Mouse (Mus musculus) hindbrain, embryonic 13.5 days (tissue): ENCODE measurements around the gene Fnip2. TPM values are rescaled to one million over a fixed set of nuclear protein-coding genes. Genes with fewer than 3 reads are reported as not detected.

Experiments
- ATAC-seq: fragments of 200-750 bp; cut with Nextera tagmentation; 2 replicates; pipeline ENCODE4 v1.8.0; 2017; ENCODE audit warnings: moderate TSS enrichment; ENCODE audit not compliant: low FRiP score
- H3K27ac ChIP-seq: fragments of 300-500 bp; sonication (generic); 2 replicates; pipeline ENCODE4 v1.5.1; 2015; ENCODE audit warnings: inconsistent platforms, mild to moderate bottlenecking, moderate library complexity
- H3K27me3 ChIP-seq: fragments of 300-500 bp; sonication (generic); 2 replicates; pipeline ENCODE4 v1.6.1; 2015; ENCODE audit warnings: mild to moderate bottlenecking, inconsistent platforms
- H3K36me3 ChIP-seq: fragments of 300-500 bp; sonication (generic); 2 replicates; pipeline ENCODE4 v1.6.1; 2015; ENCODE audit warnings: mild to moderate bottlenecking, inconsistent platforms
- H3K4me1 ChIP-seq: fragments of 300-500 bp; sonication (generic); replicated peaks from 2 replicates; pipeline ENCODE4 v1.6.1; 2015; ENCODE audit warnings: inconsistent platforms
- H3K4me2 ChIP-seq: fragments of 300-500 bp; sonication (generic); 2 replicates; pipeline ENCODE4 v1.6.1; 2015; ENCODE audit warnings: inconsistent platforms, mild to moderate bottlenecking, moderate library complexity
- H3K4me3 ChIP-seq: fragments of 300-500 bp; sonication (generic); 2 replicates; pipeline ENCODE4 v1.5.1; 2015; ENCODE audit warnings: mild to moderate bottlenecking, inconsistent platforms
- H3K9ac ChIP-seq: fragments of 300-500 bp; sonication (generic); 2 replicates; pipeline ENCODE4 v1.6.1; 2015; ENCODE audit warnings: mild to moderate bottlenecking, inconsistent platforms
- H3K9me3 ChIP-seq: fragments of 300-500 bp; sonication (generic); 2 replicates; pipeline ENCODE4 v1.6.1; 2016; ENCODE audit warnings: inconsistent platforms
- WGBS: fragments of 180-500 bp; shearing (Covaris S2); methylation state at CpG from one replicate; pipeline ENCODE4 v1.1.7; 2015; 5-methylcytosine and 5-hydroxymethylcytosine counted together
- polyA plus RNA-seq: library from polyadenylated mRNA; unstranded; fragments of >200 nt; fragmentation: Nextera tagmentation; extraction: Ambion mirVana; gene quantifications from 2 replicates; pipeline ENCODE4 v1.2.1, GENCODE M21; 2015

Gene Fnip2
- polyA plus RNA-seq, 1 experiment from 2014 or later = 4.7 TPM

- Histone ChIP-seq H3K4me2 (no peak overlapping the region), H3K4me1 (peaks cover 27% of the 10 kb centered on the region)
- 91% methylated on average over 4 of the region's 4 CpGs for WGBS
Measured at GRCm38 (mm10) chr3:79516958-79517357, 50.6 kb downstream of the Fnip2 start.

DNA sequence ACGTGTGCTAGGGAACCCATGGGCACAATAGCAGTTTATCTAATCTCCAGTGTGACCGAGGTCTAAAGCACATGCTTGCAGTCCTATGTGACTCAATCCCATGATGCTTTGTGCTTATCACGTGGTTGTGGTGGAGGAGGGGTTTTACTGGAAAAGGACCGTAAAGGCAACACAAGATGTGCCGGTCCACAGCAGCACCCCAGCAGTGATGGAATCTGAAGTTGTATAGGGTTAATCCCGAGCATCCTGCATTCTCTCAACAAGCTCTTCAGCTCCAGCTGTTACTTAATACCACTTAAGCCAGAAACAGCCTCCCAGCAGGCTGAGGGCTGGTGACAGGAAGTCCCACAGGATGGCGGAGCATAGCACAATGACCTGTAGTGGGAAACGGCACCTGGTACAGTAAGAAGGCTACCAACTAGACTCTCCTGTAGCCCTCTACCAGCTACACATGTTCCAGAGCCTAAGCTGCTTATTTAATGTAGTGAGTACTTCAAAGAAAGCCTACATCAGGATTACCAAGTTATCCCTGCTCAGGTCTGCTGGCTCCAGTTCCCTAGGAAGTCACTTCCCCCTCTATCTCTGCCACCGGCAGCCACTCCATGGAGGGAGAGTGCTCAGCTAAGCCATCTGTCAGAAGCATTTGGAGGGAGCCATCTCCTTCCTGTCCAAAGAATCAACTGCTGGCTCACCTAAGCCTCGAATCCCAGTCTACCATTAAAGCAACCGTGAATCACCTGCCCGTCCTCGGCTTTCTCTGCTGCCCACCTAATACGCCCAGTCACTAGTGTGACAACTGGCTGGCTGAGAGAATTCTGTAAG is 51.3 kb downstream of the Fnip2 start:
- H3K9ac ChIP-seq = no peak overlapping the region
- no peak for ATAC-seq
- H3K4me2 ChIP-seq = no peak overlapping the region
- H3K4me3 ChIP-seq = no peak overlapping the region
- no peaks in the 10 kb centered on the region for H3K27me3 ChIP-seq
- 0 out of 2 replicates have a peak overlapping the region, but pooled peaks have one; percentile 30 for H3K27ac ChIP-seq
- peaks cover 27% of the 10 kb centered on the region for H3K4me1 ChIP-seq
- H3K9me3 ChIP-seq = no peaks in the 10 kb centered on the region
- H3K36me3 ChIP-seq = peaks cover 10% of the 10 kb centered on the region
- 83% methylated on average over 14 of the region's 14 CpGs for WGBS

More at GRCm38 (mm10) chr3:79516958-79517357, 50.6 kb downstream of the Fnip2 start:
- H3K36me3 ChIP-seq = peaks cover 10% of the 10 kb centered on the region
- H3K4me3 ChIP-seq = no peak overlapping the region
- H3K9me3 ChIP-seq = no peaks in the 10 kb centered on the region
- H3K27me3 ChIP-seq = no peaks in the 10 kb centered on the region
- no peak overlapping the region for H3K9ac ChIP-seq
- no peak overlapping the region for H3K27ac ChIP-seq
- ATAC-seq = no peak

DNA sequence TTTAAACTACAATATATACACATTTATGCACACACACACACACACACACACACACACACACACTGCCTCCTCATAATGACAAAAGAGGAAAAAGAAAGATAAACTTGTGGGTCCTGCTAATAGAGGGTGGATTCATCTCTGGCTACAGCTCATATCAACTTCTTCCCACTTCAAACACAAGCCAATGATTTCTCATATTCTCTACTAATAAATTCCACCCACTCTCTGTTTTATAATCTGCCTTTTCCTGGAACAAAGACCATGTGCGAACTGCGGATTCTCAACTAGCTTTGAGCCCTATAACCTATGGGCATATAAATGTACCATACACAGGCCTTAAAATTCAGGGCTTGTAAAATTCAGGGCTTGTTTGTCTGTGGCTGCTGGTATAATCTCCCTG is 53.3 kb downstream of the Fnip2 start:
- peaks cover 16% of the 10 kb centered on the region for H3K4me1 ChIP-seq
- H3K27me3 ChIP-seq = no peaks in the 10 kb centered on the region
- H3K9ac ChIP-seq = no peak overlapping the region
- H3K36me3 ChIP-seq = peaks cover 10% of the 10 kb centered on the region
- 94% methylated on average over 2 of the region's 2 CpGs for WGBS
- H3K9me3 ChIP-seq = no peaks in the 10 kb centered on the region
- H3K4me2 ChIP-seq = no peak overlapping the region
- H3K27ac ChIP-seq = no peak overlapping the region
- ATAC-seq = no peak
- no peak overlapping the region for H3K4me3 ChIP-seq

- H3K27me3 ChIP-seq = no peaks in the 10 kb centered on the region
- no peak overlapping the region for H3K4me3 ChIP-seq
- H3K4me2 ChIP-seq = no peak overlapping the region
- no peak overlapping the region for H3K9ac ChIP-seq
- H3K9me3 ChIP-seq = no peaks in the 10 kb centered on the region
- no peak for ATAC-seq
- no peak overlapping the region for H3K27ac ChIP-seq
- WGBS = 74% methylated on average over 2 of the region's 2 CpGs
- H3K36me3 ChIP-seq = peaks cover 46% of the 10 kb centered on the region
- H3K4me1 ChIP-seq = no peaks in the 10 kb centered on the region
Measured at GRCm38 (mm10) chr3:79501166-79501728, 66.3 kb downstream of the Fnip2 start.

GRCm38 (mm10) chr3:79500279-79500678 is 67.3 kb downstream of the Fnip2 start:
- H3K4me2 ChIP-seq = no peak overlapping the region
- ATAC-seq = no peak
- H3K27ac ChIP-seq = no peak overlapping the region
- H3K9me3 ChIP-seq = no peaks in the 10 kb centered on the region
- H3K36me3 ChIP-seq = peaks cover 44% of the 10 kb centered on the region
- H3K9ac ChIP-seq = no peak overlapping the region
- H3K27me3 ChIP-seq = no peaks in the 10 kb centered on the region
- WGBS = 36% methylated on average over 10 of the region's 10 CpGs
- no peaks in the 10 kb centered on the region for H3K4me1 ChIP-seq
- no peak overlapping the region for H3K4me3 ChIP-seq

DNA sequence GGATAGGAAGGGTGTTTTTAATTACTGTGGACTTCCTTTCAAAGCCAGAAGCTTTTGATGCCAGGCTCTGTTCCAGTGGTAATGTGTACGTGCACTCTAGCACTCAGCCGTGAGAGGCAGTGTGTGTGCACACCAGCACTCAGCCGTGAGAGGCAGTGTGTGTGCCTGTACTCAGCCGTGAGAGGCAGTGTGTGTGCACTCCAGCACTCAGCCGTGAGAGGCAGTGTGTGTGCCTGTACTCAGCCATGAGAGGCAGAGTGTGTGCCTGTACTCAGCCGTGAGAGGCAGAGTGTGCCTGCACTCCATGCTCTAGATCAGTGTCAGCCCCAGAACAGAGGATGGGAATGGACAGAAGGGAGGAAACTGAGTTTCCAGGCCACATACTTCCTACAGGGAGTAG is 70.9 kb downstream of the Fnip2 start:
- WGBS = 88% methylated on average over 6 of the region's 6 CpGs
- Histone ChIP-seq H3K4me2 (no peak overlapping the region), H3K4me1 (no peaks in the 10 kb centered on the region), H3K9me3 (no peaks in the 10 kb centered on the region), H3K9ac (no peak overlapping the region), H3K4me3 (no peak overlapping the region), H3K36me3 (peaks cover 69% of the 10 kb centered on the region), H3K27ac (no peak overlapping the region), H3K27me3 (no peaks in the 10 kb centered on the region)
- ATAC-seq = no peak

DNA sequence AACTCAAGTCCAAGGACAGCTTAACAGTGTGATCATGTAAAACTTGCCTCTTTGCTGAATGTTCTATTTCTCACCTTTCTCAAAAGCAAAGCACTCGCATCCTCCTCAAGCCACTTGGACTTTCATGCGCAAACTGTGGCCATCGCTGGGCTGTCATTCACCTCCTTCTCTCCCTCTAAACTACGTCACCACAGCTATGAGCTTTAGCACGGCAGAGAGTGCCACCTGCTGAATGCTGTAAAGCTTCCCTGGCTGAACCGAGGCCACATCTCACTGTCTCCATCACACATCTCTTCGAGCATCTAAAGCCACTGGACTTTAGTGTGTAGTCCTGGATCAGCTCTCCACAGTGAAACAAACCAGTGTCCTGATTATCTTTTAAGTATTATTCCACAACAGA is 72.4 kb downstream of the Fnip2 start:
- H3K27ac ChIP-seq = no peak overlapping the region
- H3K9me3 ChIP-seq = no peaks in the 10 kb centered on the region
- 83% methylated on average over 7 of the region's 7 CpGs for WGBS
- no peak overlapping the region for H3K9ac ChIP-seq
- H3K4me3 ChIP-seq = no peak overlapping the region
- H3K4me2 ChIP-seq = no peak overlapping the region
- H3K4me1 ChIP-seq = no peaks in the 10 kb centered on the region
- ATAC-seq = no peak
- no peaks in the 10 kb centered on the region for H3K27me3 ChIP-seq
- H3K36me3 ChIP-seq = peaks cover 65% of the 10 kb centered on the region

DNA sequence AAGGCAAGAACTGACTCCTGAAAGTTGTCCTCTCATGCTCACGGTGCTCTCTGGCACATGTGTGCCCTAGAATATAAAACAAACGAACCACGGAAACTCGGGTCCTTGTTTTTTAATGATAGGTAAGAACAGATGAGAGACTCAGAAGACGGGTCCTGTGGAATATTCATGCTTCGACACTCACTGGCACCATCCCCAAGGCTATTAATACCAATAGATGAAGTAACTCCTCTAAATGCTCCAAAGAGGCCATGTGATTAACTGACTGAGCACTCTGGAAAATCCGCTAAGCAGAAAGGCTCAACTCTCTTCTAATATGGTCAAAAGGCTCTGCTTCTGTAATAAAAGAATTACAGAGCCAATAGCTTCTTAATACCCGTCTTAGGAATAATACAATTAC is 73.6 kb downstream of the Fnip2 start:
- no peaks in the 10 kb centered on the region for H3K4me1 ChIP-seq

GRCm38 (mm10) chr3:79493064-79493463 is 74.5 kb downstream of the Fnip2 start:
- H3K4me3 ChIP-seq = no peak overlapping the region
- no peaks in the 10 kb centered on the region for H3K27me3 ChIP-seq

More for the DNA sequence above, 73.6 kb downstream of the Fnip2 start:
- H3K27me3 ChIP-seq = no peaks in the 10 kb centered on the region
- H3K4me2 ChIP-seq = no peak overlapping the region
- ATAC-seq = no peak
- H3K36me3 ChIP-seq = peaks cover 58% of the 10 kb centered on the region
- no peak overlapping the region for H3K27ac ChIP-seq
- H3K9me3 ChIP-seq = no peaks in the 10 kb centered on the region
- WGBS = 88% methylated on average over 8 of the region's 8 CpGs
- no peak overlapping the region for H3K4me3 ChIP-seq
- no peak overlapping the region for H3K9ac ChIP-seq

GRCm38 (mm10) chr3:79491614-79492013 is 76.0 kb downstream of the Fnip2 start:
- no peaks in the 10 kb centered on the region for H3K27me3 ChIP-seq
- H3K9ac ChIP-seq = no peak overlapping the region
- no peaks in the 10 kb centered on the region for H3K9me3 ChIP-seq
- WGBS = 80% methylated on average over 3 of the region's 3 CpGs
- H3K27ac ChIP-seq = no peak overlapping the region
- peaks cover 69% of the 10 kb centered on the region for H3K36me3 ChIP-seq
- H3K4me3 ChIP-seq = no peak overlapping the region
- H3K4me2 ChIP-seq = no peak overlapping the region
- no peaks in the 10 kb centered on the region for H3K4me1 ChIP-seq
- no peak for ATAC-seq

More at GRCm38 (mm10) chr3:79493064-79493463, 74.5 kb downstream of the Fnip2 start:
- no peaks in the 10 kb centered on the region for H3K9me3 ChIP-seq
- H3K4me1 ChIP-seq = no peaks in the 10 kb centered on the region
- peaks cover 62% of the 10 kb centered on the region for H3K36me3 ChIP-seq
- no peak overlapping the region for H3K27ac ChIP-seq
- H3K4me2 ChIP-seq = no peak overlapping the region
- no peak overlapping the region for H3K9ac ChIP-seq
- 95% methylated on average over 10 of the region's 10 CpGs for WGBS
- ATAC-seq = no peak

DNA sequence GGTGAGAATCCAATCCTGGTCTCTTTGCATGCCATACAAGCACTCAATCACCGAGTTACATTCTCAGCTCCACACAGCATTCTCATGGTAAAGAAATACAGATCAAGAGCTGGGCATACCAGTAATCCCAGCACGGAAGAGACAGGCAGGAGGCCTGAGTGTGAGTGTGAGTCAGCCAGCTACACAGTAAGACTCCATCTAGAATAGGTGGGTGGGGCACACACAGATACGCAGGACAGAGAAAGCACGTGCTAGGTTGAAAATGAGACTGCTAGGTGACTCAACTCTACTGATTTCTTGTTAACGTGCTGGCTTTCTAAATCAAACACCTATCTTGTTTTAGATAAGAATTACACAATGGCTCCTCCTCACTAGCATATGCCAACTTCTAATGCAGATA is 77.5 kb downstream of the Fnip2 start:
- no peaks in the 10 kb centered on the region for H3K27me3 ChIP-seq
- WGBS = 96% methylated on average over 5 of the region's 5 CpGs
- H3K4me1 ChIP-seq = no peaks in the 10 kb centered on the region
- H3K36me3 ChIP-seq = peaks cover 73% of the 10 kb centered on the region
- no peak overlapping the region for H3K9ac ChIP-seq
- ATAC-seq = no peak
- H3K27ac ChIP-seq = no peak overlapping the region
- H3K9me3 ChIP-seq = no peaks in the 10 kb centered on the region
- no peak overlapping the region for H3K4me3 ChIP-seq
- no peak overlapping the region for H3K4me2 ChIP-seq

GRCm38 (mm10) chr3:79488025-79488424 is 79.6 kb downstream of the Fnip2 start:
- no peak overlapping the region for H3K27ac ChIP-seq
- H3K4me1 ChIP-seq = no peaks in the 10 kb centered on the region
- H3K27me3 ChIP-seq = no peaks in the 10 kb centered on the region
- peaks cover 7% of the 10 kb centered on the region for H3K9me3 ChIP-seq
- no peak overlapping the region for H3K4me2 ChIP-seq
- 92% methylated on average over 7 of the region's 7 CpGs for WGBS
- H3K9ac ChIP-seq = no peak overlapping the region
- no peak for ATAC-seq
- peaks cover 81% of the 10 kb centered on the region for H3K36me3 ChIP-seq
- no peak overlapping the region for H3K4me3 ChIP-seq
